Mouse (Mus musculus): ENCODE results near the gene Rac1. TPM values are rescaled to one million over a fixed set of nuclear protein-coding genes. Genes with fewer than 3 reads are reported as not detected.

Gene Rac1
- polyA plus RNA-seq, 2 experiments, result 115 to 146 TPM

DNA sequence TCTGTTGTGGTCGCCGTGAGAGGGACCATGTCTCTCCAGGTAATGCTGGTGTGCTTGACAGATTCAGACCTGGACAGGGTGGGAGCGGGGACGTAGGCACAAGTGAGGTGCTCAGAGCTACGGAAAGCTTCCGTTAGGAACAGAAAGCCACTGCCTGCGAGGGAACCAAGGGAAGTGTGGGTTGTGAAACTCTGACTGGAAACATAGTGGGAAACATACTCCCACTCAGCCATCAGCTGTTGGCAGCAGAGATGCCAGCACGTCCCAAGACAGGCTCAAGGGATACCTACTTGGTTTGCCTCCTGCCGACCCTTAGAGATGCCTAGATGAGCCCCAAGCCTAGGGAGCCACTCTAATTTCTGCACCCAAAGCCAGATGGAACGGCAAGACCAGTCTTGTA, 40.6 kb downstream of the Rac1 start:
- Histone ChIP-seq H3K36me3 (replicated peaks; ENCODE audit: control insufficient read depth, insufficient read depth, low read depth) (peaks cover 4% of the 10 kb centered on the region; the same call in 1 of the 2 replicates), H3K9ac (replicated peaks) (no peak overlapping the region), H3K4me2 (ENCODE audit: low read depth) (no peak overlapping the region), H3K27me3 (ENCODE audit: control insufficient read depth, insufficient read depth, low read length) (no peaks in the 10 kb centered on the region), H3K27ac (no peak overlapping the region), H3K9me3 (ENCODE audit: control insufficient read depth, low read length) (no peaks in the 10 kb centered on the region), H3K4me1 (replicated peaks; ENCODE audit: control insufficient read depth in 2 of 2, insufficient read depth in 2 of 2, low read length in 1 of 2) (no peaks in the 10 kb centered on the region), H3K4me3 (ENCODE audit: insufficient read depth in 1 of 2, low read depth in 2 of 2, low read length in 2 of 2) (no peak overlapping the region)
- WGBS (ENCODE audit: insufficient replicate concordance), result 83% methylated on average over 10 of the region's 10 CpGs
- DNase-seq (ENCODE audit: low read depth in 3 of 3, low spot score in 3 of 3), result no peak
- no peak for ATAC-seq (ENCODE audit: insufficient read depth)
- no peak for TF ChIP-seq CTCF (IDR thresholded peaks at IDR 0.05; ENCODE audit: low read depth)
- no peak for TF ChIP-seq EP300 (IDR thresholded peaks at IDR 0.05; ENCODE audit: low read depth)

DNA sequence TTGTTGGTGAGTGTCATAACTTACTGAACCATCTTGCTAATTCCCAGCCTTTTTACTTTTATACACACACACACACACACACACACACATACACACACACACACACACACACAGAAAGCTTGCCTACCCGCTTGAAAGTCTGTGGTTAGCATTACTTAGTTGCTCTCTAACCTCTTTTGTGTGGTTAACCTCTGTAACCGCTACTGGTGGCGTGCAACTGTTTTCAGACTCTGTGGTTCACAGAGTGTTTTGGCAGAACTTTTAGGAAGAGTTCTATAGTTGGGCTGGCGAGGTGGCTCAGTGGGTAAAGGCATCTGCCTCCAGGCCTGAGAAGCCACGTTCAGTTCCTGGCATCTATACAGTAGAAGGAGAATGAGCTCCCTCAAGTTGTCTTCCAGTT, 42.9 kb downstream of the Rac1 start:
- ATAC-seq (ENCODE audit: insufficient read depth) (no peak), DNase-seq (ENCODE audit: low read depth in 3 of 3, low spot score in 3 of 3) (no peak)
- Histone ChIP-seq H3K9ac (replicated peaks) (no peak overlapping the region), H3K36me3 (replicated peaks; ENCODE audit: control insufficient read depth, insufficient read depth, low read depth) (peaks cover 15% of the 10 kb centered on the region; the same call in 1 of the 2 replicates), H3K4me3 (ENCODE audit: insufficient read depth in 1 of 2, low read depth in 2 of 2, low read length in 2 of 2) (no peak overlapping the region), H3K27ac (no peak overlapping the region), H3K4me1 (replicated peaks; ENCODE audit: control insufficient read depth in 2 of 2, insufficient read depth in 2 of 2, low read length in 1 of 2) (no peaks in the 10 kb centered on the region), H3K9me3 (ENCODE audit: control insufficient read depth, low read length) (no peaks in the 10 kb centered on the region), H3K4me2 (ENCODE audit: low read depth) (no peak overlapping the region), H3K27me3 (ENCODE audit: control insufficient read depth, insufficient read depth, low read length) (no peaks in the 10 kb centered on the region)
- 50% methylated on average over 5 of the region's 5 CpGs for WGBS (ENCODE audit: insufficient replicate concordance)
- TF ChIP-seq CTCF (IDR thresholded peaks at IDR 0.05; ENCODE audit: low read depth), result no peak
- no peak for TF ChIP-seq EP300 (IDR thresholded peaks at IDR 0.05; ENCODE audit: low read depth)

DNA sequence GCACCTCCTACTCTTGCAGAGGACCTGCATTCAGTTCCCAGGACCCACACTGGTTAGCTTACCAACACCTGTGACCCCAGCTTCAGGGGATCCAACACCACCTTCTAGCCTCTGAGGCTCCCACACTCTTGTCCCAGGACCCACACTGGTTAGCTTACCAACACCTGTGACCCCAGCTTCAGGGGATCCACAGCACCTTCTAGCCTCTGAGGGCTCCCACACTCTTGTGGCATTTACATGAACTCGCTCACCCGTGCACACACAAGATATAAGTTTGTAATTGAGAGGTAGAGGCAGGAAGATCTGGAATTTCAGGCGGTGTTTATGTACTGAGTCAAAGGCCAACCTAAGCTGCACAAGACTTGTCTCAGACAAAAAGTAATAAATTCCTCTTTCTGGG, 49.9 kb downstream of the Rac1 start:
- Histone ChIP-seq H3K9ac (replicated peaks) (no peak overlapping the region), H3K4me2 (ENCODE audit: low read depth) (no peak overlapping the region), H3K9me3 (ENCODE audit: control insufficient read depth, low read length) (no peaks in the 10 kb centered on the region), H3K36me3 (replicated peaks; ENCODE audit: control insufficient read depth, insufficient read depth, low read depth) (peaks cover 30% of the 10 kb centered on the region), H3K27ac (no peak overlapping the region), H3K4me1 (replicated peaks; ENCODE audit: control insufficient read depth in 2 of 2, insufficient read depth in 2 of 2, low read length in 1 of 2) (no peaks in the 10 kb centered on the region), H3K4me3 (ENCODE audit: insufficient read depth in 1 of 2, low read depth in 2 of 2, low read length in 2 of 2) (no peak overlapping the region), H3K27me3 (ENCODE audit: control insufficient read depth, insufficient read depth, low read length) (no peaks in the 10 kb centered on the region)
- TF ChIP-seq CTCF (IDR thresholded peaks at IDR 0.05; ENCODE audit: low read depth), result no peak
- TF ChIP-seq EP300 (IDR thresholded peaks at IDR 0.05; ENCODE audit: low read depth), result no peak
- WGBS (ENCODE audit: insufficient replicate concordance), result 83% methylated on average over 3 of the region's 3 CpGs
- DNase-seq (ENCODE audit: low read depth in 3 of 3, low spot score in 3 of 3) (no peak), ATAC-seq (ENCODE audit: insufficient read depth) (no peak)

DNA sequence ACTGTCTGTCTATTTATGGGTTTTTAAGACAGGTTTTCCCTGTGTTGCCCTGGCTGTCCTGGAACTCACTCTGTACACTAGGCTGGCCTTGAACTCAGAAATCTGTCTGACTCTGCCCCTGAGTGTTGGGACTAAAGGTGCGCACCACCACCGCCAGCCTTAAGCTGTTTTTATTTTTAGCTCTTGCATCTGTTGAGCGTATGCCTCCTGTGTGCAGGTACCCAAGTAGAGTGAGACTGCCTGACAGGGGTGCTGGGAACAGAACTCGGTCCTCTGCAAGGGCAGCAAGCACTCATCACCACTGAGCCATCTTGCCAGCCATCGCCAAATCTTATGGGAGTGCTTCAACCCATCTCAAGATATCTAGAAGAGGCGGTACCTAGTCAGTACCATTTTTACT, 51.8 kb downstream of the Rac1 start:
- no peak overlapping the region for H3K27ac ChIP-seq
- peaks cover 0 to 3% of the 10 kb centered on the region in 2 experiments; a peak in 1 of 4 replicates for H3K4me1 ChIP-seq (replicated peaks; ENCODE audit: control insufficient read depth in 2 of 2, insufficient read depth in 2 of 2, low read length in 1 of 2)
- H3K9me3 ChIP-seq (ENCODE audit: control insufficient read depth, low read length), result no peaks in the 10 kb centered on the region
- peaks cover 26% of the 10 kb centered on the region for H3K36me3 ChIP-seq (replicated peaks; ENCODE audit: control insufficient read depth, insufficient read depth, low read depth)
- H3K9ac ChIP-seq (replicated peaks), result no peak overlapping the region
- H3K4me3 ChIP-seq (ENCODE audit: insufficient read depth in 1 of 2, low read depth in 2 of 2, low read length in 2 of 2), result no peak overlapping the region
- DNase-seq (ENCODE audit: low read depth in 3 of 3, low spot score in 3 of 3), result no peak
- no peak overlapping the region for H3K4me2 ChIP-seq (ENCODE audit: low read depth)
- no peaks in the 10 kb centered on the region for H3K27me3 ChIP-seq (ENCODE audit: control insufficient read depth, insufficient read depth, low read length)
- 86% methylated on average over 6 of the region's 6 CpGs for WGBS (ENCODE audit: insufficient replicate concordance)
- no peak for ATAC-seq (ENCODE audit: insufficient read depth)
- TF ChIP-seq EP300 (IDR thresholded peaks at IDR 0.05; ENCODE audit: low read depth) (no peak), CTCF (IDR thresholded peaks at IDR 0.05; ENCODE audit: low read depth) (no peak)

DNA sequence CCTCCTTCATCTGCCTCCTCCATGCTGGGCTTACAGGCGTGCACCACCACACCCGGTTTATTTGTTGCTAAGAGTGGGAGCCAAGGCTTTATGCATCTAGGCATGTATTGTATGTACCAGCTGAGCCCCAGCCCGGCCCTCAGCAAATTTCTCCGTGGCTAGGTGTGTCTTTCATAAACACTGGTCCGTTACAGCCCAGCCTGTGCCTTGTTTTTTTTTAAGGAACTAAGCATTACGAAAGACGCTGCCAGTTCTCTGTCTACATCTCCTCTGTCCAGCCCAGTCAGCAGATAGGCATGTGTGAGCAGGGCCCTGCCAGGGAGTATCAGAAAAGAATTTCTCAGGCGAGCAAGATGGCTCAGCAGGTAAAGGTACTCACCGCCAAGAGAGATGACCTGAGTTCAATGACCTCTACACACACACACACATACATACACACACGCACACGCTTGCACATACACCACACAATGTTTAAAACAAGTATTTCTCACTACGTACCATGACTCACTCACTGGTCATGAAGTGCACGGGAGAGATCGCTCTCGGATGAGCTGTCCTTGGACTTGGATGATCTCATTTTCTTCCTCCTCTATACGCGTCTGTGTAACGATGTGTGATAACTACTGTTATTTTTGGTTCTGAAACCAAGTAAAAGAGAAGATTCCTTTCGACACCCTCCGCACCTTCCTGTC, 52.5 kb downstream of the Rac1 start:
- H3K4me3 ChIP-seq (ENCODE audit: insufficient read depth in 1 of 2, low read depth in 2 of 2, low read length in 2 of 2), result no peak overlapping the region
- peaks cover 0 to 3% of the 10 kb centered on the region in 2 experiments; a peak in 1 of 4 replicates for H3K4me1 ChIP-seq (replicated peaks; ENCODE audit: control insufficient read depth in 2 of 2, insufficient read depth in 2 of 2, low read length in 1 of 2)
- peaks cover 26% of the 10 kb centered on the region for H3K36me3 ChIP-seq (replicated peaks; ENCODE audit: control insufficient read depth, insufficient read depth, low read depth)
- no peak overlapping the region for H3K4me2 ChIP-seq (ENCODE audit: low read depth)
- ATAC-seq (ENCODE audit: insufficient read depth) (no peak), DNase-seq (ENCODE audit: low read depth in 3 of 3, low spot score in 3 of 3) (no peak)
- no peaks in the 10 kb centered on the region for H3K9me3 ChIP-seq (ENCODE audit: control insufficient read depth, low read length)
- H3K27me3 ChIP-seq (ENCODE audit: control insufficient read depth, insufficient read depth, low read length), result no peaks in the 10 kb centered on the region
- H3K9ac ChIP-seq (replicated peaks), result no peak overlapping the region
- H3K27ac ChIP-seq, result no peak overlapping the region
- 81% methylated on average over 20 of the region's 20 CpGs for WGBS (ENCODE audit: insufficient replicate concordance)
- TF ChIP-seq CTCF (IDR thresholded peaks at IDR 0.05; ENCODE audit: low read depth), result no peak
- TF ChIP-seq EP300 (IDR thresholded peaks at IDR 0.05; ENCODE audit: low read depth), result no peak
